ENCODE assay signal across 1 mouse cellular context in genomic region chr10:127879155-127879688, GRCm38 (mm10).
A peak's percentile ranks its signal among the peaks of the same experiment; 100 is the strongest.
TF ChIP-seq lines count a peak whose summit lies in the region.

No protein-coding gene starts in this region.

TF ChIP-seq in MEL, 35 proteins besides CTCF, POLR2A, EP300 and RAD21 (continued from another document):
- TF ChIP-seq MAFK (IDR thresholded peaks at IDR 0.05; ENCODE audit: borderline replicate concordance, low read depth, low read length): no peak
- TF ChIP-seq ZKSCAN1 (IDR thresholded peaks at IDR 0.05; ENCODE audit: low read depth, low read length): no peak
- TF ChIP-seq ZC3H11A (IDR thresholded peaks at IDR 0.05; ENCODE audit: low read depth, low read length): no peak
- TF ChIP-seq POLR2AphosphoS5 (IDR thresholded peaks at IDR 0.05; ENCODE audit: borderline replicate concordance, low read depth, low read length): no peak
- peak; percentile 66; the same call in 1 of the 2 replicates for TF ChIP-seq HCFC1 (IDR thresholded peaks at IDR 0.05; ENCODE audit: low read depth, low read length)
- peak; percentile 53; the same call in 1 of the 2 replicates for TF ChIP-seq POLR2AphosphoS2 (IDR thresholded peaks at IDR 0.05; ENCODE audit: low read length)
- TF ChIP-seq BHLHE40 (IDR thresholded peaks at IDR 0.05; ENCODE audit: borderline replicate concordance, low read depth, low read length): no peak
- TF ChIP-seq TAL1 (IDR thresholded peaks at IDR 0.05; ENCODE audit: low read length): no peak
- TF ChIP-seq MEF2A (IDR thresholded peaks at IDR 0.05; ENCODE audit: extremely low read depth, insufficient replicate concordance, low read depth, low read length, poor library complexity, severe bottlenecking): no peak
- TF ChIP-seq TBP (IDR thresholded peaks at IDR 0.05; ENCODE audit: low read depth, low read length): peak; percentile 78
- TF ChIP-seq TCF12 (IDR thresholded peaks at IDR 0.05; ENCODE audit: low read depth, low read length): no peak
- no peak for TF ChIP-seq ZNF384 (IDR thresholded peaks at IDR 0.05; ENCODE audit: low read depth, low read length)
- no peak; the same call in 1 of the 2 replicates for TF ChIP-seq NELFE (IDR thresholded peaks at IDR 0.05; ENCODE audit: low read depth, low read length)
- TF ChIP-seq CHD1 (IDR thresholded peaks at IDR 0.05; ENCODE audit: low read depth, low read length): no peak
- no peak for TF ChIP-seq UBTF (IDR thresholded peaks at IDR 0.05; ENCODE audit: borderline replicate concordance, insufficient read depth, low read depth, low read length)
- TF ChIP-seq MAZ (IDR thresholded peaks at IDR 0.05; ENCODE audit: low read depth, low read length): 0 out of 2 replicates have a peak, but pooled peaks have one; percentile 20
- TF ChIP-seq JUND (IDR thresholded peaks at IDR 0.05; ENCODE audit: low read depth, low read length): no peak
- 0 out of 2 replicates have a peak, but pooled peaks have one; percentile 22 for TF ChIP-seq MAX (IDR thresholded peaks at IDR 0.05; ENCODE audit: low read length)
- no peak for TF ChIP-seq NRF1 (IDR thresholded peaks at IDR 0.05; ENCODE audit: insufficient read depth, low read depth, low read length, poor library complexity, severe bottlenecking)
- peak; percentile 19; the same call in 1 of the 2 replicates for TF ChIP-seq SIN3A (IDR thresholded peaks at IDR 0.05; ENCODE audit: low read length)
- peak; percentile 26; the same call in 1 of the 2 replicates for TF ChIP-seq GATA1 (IDR thresholded peaks at IDR 0.05; ENCODE audit: low read depth, low read length)
- TF ChIP-seq USF2 (IDR thresholded peaks at IDR 0.05; ENCODE audit: borderline replicate concordance in 1 of 2, insufficient read depth in 1 of 2, low read depth in 1 of 2, low read length in 2 of 2): no peak
- no peak for TF ChIP-seq MXI1 (IDR thresholded peaks at IDR 0.05; ENCODE audit: low read depth, low read length)
- no peak for TF ChIP-seq RCOR1 (IDR thresholded peaks at IDR 0.05; ENCODE audit: low read depth, low read length)
- TF ChIP-seq MYC (IDR thresholded peaks at IDR 0.05; ENCODE audit: low read depth, low read length): peak; percentile 36; the same call in 1 of the 2 replicates
